Mouse (Mus musculus) gastrocnemius, postnatal 36 days (tissue): ENCODE results near the gene Etl4. TPM values are rescaled to one million over a fixed set of nuclear protein-coding genes. Genes with fewer than 3 reads are reported as not detected.
"Not testable (repeated sequence)": the region's sequence is repeated elsewhere in the genome, so short reads cannot be mapped to it uniquely, and the experiment has no call there.

Source experiments
- DNase-seq, 2 experiments: peaks; one replicate each; pipeline ENCODE4 v3.0.0; 2022
- intact Hi-C: fragments of 180-260 bp; cut with DNase I; formaldehyde crosslinking; loops from one replicate; pipeline ENCODE4 v1.15.1; 2025
- total RNA-seq, 2 experiments: library from RNA; stranded (reverse); gene quantifications; 2 replicates each; pipeline ENCODE4 v1.2.3; 2021

The Etl4 gene
- total RNA-seq, 2 experiments from 2014 or later = 50.1 to 52.0 TPM

DNA sequence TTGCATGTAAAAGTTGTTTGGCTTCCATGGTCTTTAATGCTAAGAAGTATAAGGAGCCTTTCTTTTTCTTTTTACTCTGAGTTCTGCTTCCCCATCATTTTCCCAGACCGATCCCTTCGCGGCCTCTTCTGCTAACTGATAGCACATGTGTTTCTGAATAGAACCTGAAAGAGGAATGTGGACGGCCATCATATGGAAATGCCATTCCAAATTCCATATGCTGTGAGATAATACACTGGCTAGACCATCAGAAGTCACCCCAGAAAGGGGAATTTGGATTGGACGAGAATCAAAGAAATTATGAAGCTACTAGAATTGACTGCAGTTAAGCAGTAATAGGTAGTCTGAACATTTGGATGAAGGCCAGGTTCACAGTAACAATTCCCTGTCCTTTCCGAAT, 694.4 kb downstream of the Etl4 start:
- no peak for DNase-seq
- intact Hi-C loops = no loop called here

GRCm38 (mm10) chr2:20609203-20609602, 699.6 kb downstream of the Etl4 start:
- DNase-seq = no peak
- intact Hi-C loops = no loop called here

DNA sequence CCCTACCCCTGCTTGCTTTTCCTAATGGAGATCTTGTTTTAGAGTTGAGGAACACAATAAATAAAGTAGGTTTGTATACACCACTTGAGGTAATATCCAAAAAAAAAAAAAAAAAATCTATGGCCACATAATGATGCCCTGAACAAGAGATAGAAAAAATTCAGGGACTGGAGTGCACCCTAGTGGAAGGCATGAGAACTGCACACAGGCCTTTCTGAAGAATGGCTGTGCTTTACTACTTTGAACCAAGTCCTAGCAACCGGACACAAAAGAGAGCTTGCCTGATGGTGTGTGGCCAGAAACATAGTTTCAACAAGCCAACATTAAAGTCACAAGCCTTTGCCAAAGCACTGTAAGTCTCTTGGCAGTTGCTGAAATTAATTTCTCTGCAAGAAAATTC, 706.4 kb downstream of the Etl4 start:
- intact Hi-C loops = no loop called here
- DNase-seq = peak; percentile 20 to 23

DNA sequence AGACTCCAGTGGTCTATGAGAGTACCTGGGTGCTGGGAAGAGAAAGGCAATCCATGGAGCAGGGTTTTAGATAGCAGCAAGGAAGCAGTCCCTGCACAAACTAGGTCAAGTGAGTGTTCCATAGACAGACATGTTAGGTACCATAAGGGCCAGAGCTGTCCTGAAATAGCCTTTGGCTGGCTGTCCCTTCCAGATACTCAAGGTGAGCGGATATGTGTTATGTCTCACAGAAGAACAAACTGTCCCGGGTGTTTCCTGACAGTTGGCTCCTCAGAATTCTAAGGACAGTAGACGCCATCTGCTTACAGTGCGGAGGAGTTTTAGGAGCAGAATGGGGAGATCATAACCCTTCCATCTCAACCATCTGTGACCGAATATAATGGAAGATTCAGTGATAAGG, 708.8 kb downstream of the Etl4 start:
- intact Hi-C loops = no loop called here
- DNase-seq = no peak

DNA sequence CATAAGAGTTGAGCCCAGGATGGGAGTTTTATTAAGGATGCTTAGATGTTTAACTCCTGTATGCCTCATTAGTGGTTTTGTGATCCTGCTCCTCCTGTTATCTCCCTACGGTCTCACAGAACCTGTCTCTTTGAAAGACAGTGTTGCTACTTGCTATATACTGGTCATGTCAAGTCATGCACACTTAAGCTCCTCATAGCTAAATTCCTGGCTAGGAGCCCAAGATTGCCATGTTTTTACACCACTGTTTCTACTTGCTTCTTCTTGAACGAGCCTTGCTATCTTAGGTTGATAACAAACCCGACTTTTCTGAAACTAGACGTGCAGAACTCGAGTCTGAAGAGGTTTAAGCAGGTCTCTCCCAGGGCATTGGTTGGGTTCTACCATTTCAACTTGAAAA, 710.3 kb downstream of the Etl4 start:
- intact Hi-C loops = no loop called here
- no peak for DNase-seq

GRCm38 (mm10) chr2:20629156-20629712, 719.7 kb downstream of the Etl4 start:
- DNase-seq = no peak
- intact Hi-C loops = no loop called here

GRCm38 (mm10) chr2:20638604-20639003, 729.0 kb downstream of the Etl4 start:
- no peak for DNase-seq
- intact Hi-C loops = no loop called here

GRCm38 (mm10) chr2:20639721-20640120, 730.1 kb downstream of the Etl4 start:
- no peak for DNase-seq
- intact Hi-C loops = no loop called here

DNA sequence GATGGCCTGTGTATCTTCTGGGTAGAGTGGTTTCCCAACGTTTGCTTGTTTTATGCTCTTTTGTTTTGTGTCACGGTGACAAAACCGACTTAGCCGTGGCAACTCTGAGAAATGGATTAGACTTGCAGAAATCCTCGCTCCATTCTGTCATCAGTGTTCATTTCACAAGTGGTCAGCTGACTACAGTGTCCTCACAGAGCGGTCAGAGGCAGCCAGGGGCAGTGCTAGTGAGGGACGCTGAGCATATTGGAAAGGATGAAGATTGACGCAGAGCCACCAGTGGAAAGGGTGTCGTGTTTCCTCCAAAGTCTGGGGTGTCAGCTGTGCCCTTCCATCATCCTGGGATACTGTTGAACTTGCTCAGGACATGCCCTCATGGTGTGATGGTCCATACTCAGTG, 733.2 kb downstream of the Etl4 start:
- intact Hi-C loops = no loop called here
- peak; percentile 39 to 57 for DNase-seq

DNA sequence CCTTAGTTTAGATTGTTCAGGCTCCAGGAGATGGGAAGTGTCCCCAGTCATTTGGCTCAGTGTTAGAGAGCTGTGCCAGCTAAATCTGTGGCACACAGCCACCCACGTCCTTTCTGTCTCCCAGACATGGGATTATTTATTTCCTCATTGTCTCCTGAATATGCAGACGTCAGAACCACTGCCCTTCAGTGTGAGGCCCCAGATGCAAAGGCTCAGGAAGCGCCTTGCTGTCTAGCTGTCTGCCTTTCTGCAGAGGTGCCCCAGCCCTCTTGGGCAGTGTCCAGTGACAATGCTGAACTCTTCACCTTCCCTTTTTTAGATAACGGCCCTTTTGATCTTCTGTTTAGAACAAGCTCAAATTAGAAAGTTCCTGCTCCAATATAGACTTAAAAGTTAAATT, 740.2 kb downstream of the Etl4 start:
- DNase-seq = no peak

DNA sequence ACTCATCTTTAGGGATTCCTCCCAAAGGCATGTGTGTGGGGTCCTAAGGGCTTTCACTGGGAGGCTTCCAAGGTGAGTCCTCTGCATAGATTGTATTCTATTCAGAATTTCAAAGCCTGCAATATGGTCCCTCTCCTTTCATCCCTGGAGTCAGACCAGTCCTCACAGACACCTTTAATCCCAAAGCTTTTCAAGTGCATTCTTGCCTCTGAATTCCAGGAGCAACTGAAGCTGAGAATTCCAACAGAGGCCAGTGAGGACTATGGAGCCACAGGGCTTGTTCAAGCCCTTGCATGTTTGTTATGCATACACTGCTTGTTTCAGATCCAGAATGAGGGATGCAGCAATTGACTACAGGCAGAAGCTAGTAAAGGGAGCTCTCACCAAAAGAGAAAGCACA, 743.5 kb downstream of the Etl4 start:
- intact Hi-C loops = no loop called here
- DNase-seq = no peak

More for the DNA sequence above, 740.2 kb downstream of the Etl4 start:
- intact Hi-C loops = no loop called here

DNA sequence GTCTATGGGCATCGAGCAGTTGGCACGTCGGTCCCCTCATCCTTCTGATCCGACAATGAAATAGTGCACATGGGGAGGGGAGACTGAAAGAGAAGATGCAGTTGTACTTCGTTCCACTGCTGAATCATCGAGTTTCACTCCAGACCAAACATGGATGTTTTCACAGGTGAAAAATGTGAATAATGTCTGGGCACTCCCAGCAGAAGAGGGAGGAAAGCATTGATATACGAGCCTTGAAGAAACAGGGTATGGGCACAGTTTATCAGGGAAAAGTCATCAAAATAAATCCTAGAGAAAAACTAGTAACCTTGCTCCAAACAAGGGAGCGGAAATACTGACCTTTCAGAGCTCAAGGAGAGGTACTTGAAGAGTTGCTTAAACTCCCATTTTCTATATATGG, 744.5 kb downstream of the Etl4 start:
- intact Hi-C loops = no loop called here
- no peak for DNase-seq

GRCm38 (mm10) chr2:20654598-20655340, 745.2 kb downstream of the Etl4 start:
- no peak for DNase-seq
- intact Hi-C loops = no loop called here

GRCm38 (mm10) chr2:20655341-20655612, 745.7 kb downstream of the Etl4 start:
- no peak for DNase-seq
- intact Hi-C loops = no loop called here

DNA sequence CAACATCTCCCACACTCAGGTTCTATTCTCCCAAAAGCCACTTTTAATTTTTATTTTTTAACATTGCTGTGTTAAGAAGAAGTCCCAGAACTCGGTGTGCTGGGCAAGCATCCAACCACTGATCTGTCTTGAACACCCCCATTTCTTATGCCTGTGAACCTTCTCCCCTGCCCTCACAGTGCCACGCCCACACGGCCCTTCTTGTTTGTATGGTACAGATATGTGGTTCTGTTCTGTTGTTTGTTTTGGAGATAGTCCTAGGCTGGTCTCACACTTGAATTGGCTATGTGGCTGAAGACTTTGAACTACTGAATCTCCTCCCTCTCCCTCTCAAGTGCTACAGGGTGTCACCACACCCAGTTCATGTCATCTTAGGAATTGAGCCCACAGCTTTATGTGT, 748.3 kb downstream of the Etl4 start:
- intact Hi-C loops = no loop called here

GRCm38 (mm10) chr2:20661841-20662240, 752.3 kb downstream of the Etl4 start:
- no peak for DNase-seq
- intact Hi-C loops = no loop called here

More for the DNA sequence above, 748.3 kb downstream of the Etl4 start:
- no peak for DNase-seq

DNA sequence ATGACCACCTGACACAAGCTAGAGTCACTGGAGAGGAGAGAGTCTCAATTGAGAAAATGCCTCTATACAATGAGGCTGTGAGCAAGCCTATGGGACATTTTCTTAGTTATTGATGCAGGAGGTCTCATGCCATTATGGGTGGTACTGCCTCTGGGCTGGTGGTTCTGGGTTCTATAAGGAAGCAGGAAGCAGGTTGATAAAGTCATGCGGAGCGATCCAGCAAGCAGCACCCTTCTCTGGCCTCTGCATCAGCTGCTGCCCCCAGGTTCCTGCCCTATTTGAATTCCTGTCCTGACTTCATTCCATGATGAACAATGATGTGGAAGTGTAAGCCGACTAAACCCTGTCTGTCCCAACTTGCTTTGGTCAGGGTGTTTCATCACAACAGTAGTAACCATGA, 753.1 kb downstream of the Etl4 start:
- intact Hi-C loops = no loop called here
- no peak for DNase-seq

DNA sequence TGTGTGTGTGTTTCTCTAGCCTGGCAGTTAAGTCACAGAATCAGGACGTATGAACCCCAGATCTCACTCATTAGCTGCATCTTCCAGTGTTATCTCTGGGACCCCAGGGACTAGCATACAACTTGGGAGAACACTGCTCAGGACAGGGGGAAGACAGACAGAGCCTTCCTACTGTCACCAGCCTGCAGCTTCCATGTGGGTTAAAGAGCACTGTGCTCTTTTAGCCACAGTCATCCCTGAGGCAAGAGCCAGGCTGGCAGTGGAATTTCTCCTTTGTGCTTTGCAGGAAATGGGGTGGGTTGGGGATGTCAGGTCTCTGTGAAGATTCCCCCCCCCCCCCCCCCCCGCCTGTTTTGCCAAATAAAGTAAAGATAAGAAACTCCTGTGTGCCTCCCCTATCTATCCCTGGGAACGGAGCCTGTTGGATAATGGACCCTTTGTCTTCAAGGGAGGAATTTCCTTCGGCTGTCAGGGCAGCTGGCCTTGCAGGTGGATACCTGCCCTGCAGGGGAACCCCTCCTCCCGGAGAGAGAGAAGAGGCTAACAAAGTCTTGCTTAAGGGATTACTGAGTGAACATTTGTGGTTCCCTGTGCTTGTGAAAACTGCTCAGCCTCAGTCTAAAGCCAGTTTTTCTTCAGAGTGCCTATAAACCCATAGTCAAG, 755.9 kb downstream of the Etl4 start:
- intact Hi-C loops = no loop called here
- DNase-seq = no peak

GRCm38 (mm10) chr2:20666051-20666478, 756.5 kb downstream of the Etl4 start:
- no peak for DNase-seq
- intact Hi-C loops = loop anchor here (2.0 kb wide), 1 partner anchor 147 kb away; no protein-coding TSS in a partner anchor

DNA sequence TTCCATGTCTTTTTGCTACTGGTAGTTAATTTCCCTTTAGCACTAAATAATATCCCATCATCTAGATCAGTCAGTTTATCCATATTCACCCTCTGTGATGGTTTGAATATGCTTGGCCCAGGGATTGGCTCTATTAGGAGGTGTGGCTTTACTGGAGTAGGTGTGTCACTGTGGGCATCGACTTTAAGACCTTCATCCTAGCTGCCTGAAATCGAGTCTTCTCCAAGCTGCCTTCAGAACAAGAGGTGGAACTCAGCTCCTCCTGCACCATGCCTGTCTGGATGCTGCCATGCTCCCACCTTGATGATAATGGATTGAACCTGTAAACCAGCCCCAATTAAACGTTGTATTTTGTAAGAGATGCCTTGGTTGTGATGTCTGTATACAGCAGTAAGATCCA, 758.3 kb downstream of the Etl4 start:
- intact Hi-C loops = loop anchor here (2.0 kb wide), 1 partner anchor 149 kb away; no protein-coding TSS in a partner anchor
- no peak for DNase-seq

GRCm38 (mm10) chr2:20668276-20669030, 758.9 kb downstream of the Etl4 start:
- DNase-seq, intact Hi-C loops: not testable (repeated sequence)
